In the genomic region with DNA sequence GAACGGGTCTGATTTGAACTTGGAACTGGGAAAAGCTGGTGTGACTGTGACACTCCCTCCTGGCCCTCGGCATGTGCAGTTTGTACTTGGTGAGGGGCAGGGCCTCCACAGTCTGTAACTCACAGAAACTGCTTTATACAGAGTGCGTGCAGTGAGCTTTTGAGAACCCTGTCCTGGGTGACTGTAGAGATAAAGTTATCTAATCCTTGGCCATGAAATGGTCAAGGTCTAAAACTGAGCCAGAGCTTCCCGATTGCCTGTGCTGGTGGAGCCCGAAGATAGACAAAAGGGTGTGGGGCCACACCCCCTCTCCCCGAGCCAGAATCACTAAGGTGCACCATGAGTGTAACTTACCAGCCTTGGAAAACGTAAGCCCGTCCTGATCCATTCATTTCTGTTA, we compare ENCODE assay signal across 11 mouse cellular contexts. TPM values are rescaled to one million over a fixed set of nuclear protein-coding genes. Genes with fewer than 3 reads are reported as not detected.
A peak's percentile ranks its signal among the peaks of the same experiment; 100 is the strongest.
DNase-seq lines count a peak whose midpoint lies in the region; ATAC-seq and TF ChIP-seq lines count a peak whose summit lies in the region.
"Had no signal": no experiment of that assay in that cellular context is flagged by ENCODE, and none has a peak within 500 bp of the region (broad histone marks: within the 10 kb centered on the region; RNA-seq: fewer than 3 reads in every experiment).

No protein-coding gene starts in this region.

- H3K4me1 ChIP-seq in kidney, adult 2 months (ENCODE audit: control insufficient read depth, insufficient read depth, low read length): peaks cover 48% of the 10 kb centered on the region
- peaks cover 8 to 26% of the 10 kb centered on the region in 2 experiments for H3K4me1 ChIP-seq in MEL (ENCODE audit: control insufficient read depth in 1 of 2, insufficient read depth in 2 of 2, low read length in 2 of 2)
- peaks cover 100% of the 10 kb centered on the region for H3K4me1 ChIP-seq in limb, embryonic 13.5 days

- peak; percentile 67 to 68 for TF ChIP-seq EP300 in MEL (IDR thresholded peaks at IDR 0.05; ENCODE audit: low read depth in 1 of 2, low read length in 2 of 2)

- no peaks in the 10 kb centered on the region for H3K27me3 ChIP-seq in kidney, adult 2 months (replicated peaks; ENCODE audit: control insufficient read depth, insufficient read depth, low read length)
- no peaks in the 10 kb centered on the region for H3K27me3 ChIP-seq in MEL (ENCODE audit: control insufficient read depth in 1 of 2, insufficient read depth in 2 of 2, low read length in 2 of 2)
- H3K27me3 ChIP-seq in limb, embryonic 13.5 days: no peaks in the 10 kb centered on the region
- H3K27me3 ChIP-seq: midbrain, embryonic 15.5 days had no signal

- no peaks in the 10 kb centered on the region for H3K36me3 ChIP-seq in kidney, adult 2 months (ENCODE audit: control insufficient read depth, insufficient read depth, low read length)
- H3K36me3 ChIP-seq in MEL (ENCODE audit: control insufficient read depth in 1 of 2, insufficient read depth in 2 of 2, low read length in 2 of 2): peaks cover 2 to 23% of the 10 kb centered on the region in 2 experiments; a peak in 3 of 4 replicates
- no peaks in the 10 kb centered on the region; the same call in 1 of the 2 replicates for H3K36me3 ChIP-seq in limb, embryonic 13.5 days
- H3K36me3 ChIP-seq: midbrain, embryonic 15.5 days had no signal

- 46% methylated on average over 8 of the region's 8 CpGs for WGBS in kidney, adult 2 months
- WGBS in limb, embryonic 13.5 days: 64% methylated on average over 8 of the region's 8 CpGs

- DNase-seq in kidney, adult 2 months: no peak
- DNase-seq in kidney, adult 8-10 months: no peak
- peak; percentile 81 for DNase-seq in MEL (ENCODE audit: low read depth, low spot score)
- peak; percentile 70 for DNase-seq in adrenal gland, postnatal 14 days
- no peak for DNase-seq in right cerebral cortex, postnatal 4 days
- DNase-seq in spleen, postnatal 10 days (ENCODE audit: low spot score in 2 of 2): no peak
- DNase-seq: retina, postnatal 1 day; thymus, postnatal 4 days had no signal

- no peak overlapping the region for H3K4me3 ChIP-seq in kidney, adult 2 months (ENCODE audit: insufficient read depth, low read depth, low read length)
- H3K4me3 ChIP-seq in MEL (ENCODE audit: control insufficient read depth in 1 of 2, insufficient read depth in 1 of 2, low read depth in 2 of 2, low read length in 2 of 2): no peak overlapping the region
- no peak overlapping the region for H3K4me3 ChIP-seq in limb, embryonic 13.5 days
- H3K4me3 ChIP-seq: midbrain, embryonic 15.5 days had no signal

- no peak for TF ChIP-seq CTCF in kidney, adult 2 months (conservative IDR thresholded peaks at IDR 0.05; ENCODE audit: insufficient read depth, insufficient read length, low read depth, low read length)
- no peak for TF ChIP-seq CTCF in MEL (IDR thresholded peaks at IDR 0.05 in 2 of 3, conservative IDR thresholded peaks at IDR 0.05 in 1 of 3; ENCODE audit: control insufficient read depth in 1 of 3, insufficient read depth in 1 of 3, low read depth in 2 of 3, low read length in 3 of 3, poor library complexity in 1 of 3, severe bottlenecking in 1 of 3)

- TF ChIP-seq POLR2A in kidney, adult 2 months (IDR thresholded peaks at IDR 0.05; ENCODE audit: low read depth, low read length): no peak
- no peak for TF ChIP-seq POLR2A in MEL (IDR thresholded peaks at IDR 0.05; ENCODE audit: control insufficient read depth in 1 of 2, insufficient read depth in 1 of 2, low read depth in 1 of 2, low read length in 2 of 2, poor library complexity in 1 of 2)

- H3K9me3 ChIP-seq in MEL (replicated peaks; ENCODE audit: insufficient read depth, low read length): no peaks in the 10 kb centered on the region
- no peaks in the 10 kb centered on the region for H3K9me3 ChIP-seq in limb, embryonic 13.5 days
- H3K9me3 ChIP-seq: midbrain, embryonic 15.5 days had no signal

- H3K4me2 ChIP-seq in limb, embryonic 13.5 days (replicated peaks): peak overlapping the region; percentile 36
- H3K4me2 ChIP-seq: midbrain, embryonic 15.5 days had no signal

- no peak for ATAC-seq in limb, embryonic 13.5 days (ENCODE audit: low FRiP score, low read depth)
- ATAC-seq in granulocyte monocyte progenitor cell, adult 5-6 weeks (replicated peaks; ENCODE audit: poor library complexity, severe bottlenecking): no peak
- ATAC-seq: midbrain, embryonic 15.5 days had no signal

- no peak overlapping the region for H3K9ac ChIP-seq in MEL (ENCODE audit: control insufficient read depth, low read depth, low read length, poor library complexity, severe bottlenecking)
- H3K9ac ChIP-seq in limb, embryonic 13.5 days: peak overlapping the region; percentile 39
- H3K9ac ChIP-seq: midbrain, embryonic 15.5 days had no signal

- peak overlapping the region; percentile 24; the same call in 1 of the 2 replicates for H3K27ac ChIP-seq in kidney, adult 2 months (ENCODE audit: insufficient read depth, low read depth, low read length)
- peak overlapping the region; percentile 70 for H3K27ac ChIP-seq in MEL (ENCODE audit: control insufficient read depth, low read depth, low read length)
- peak overlapping the region; percentile 90 for H3K27ac ChIP-seq in limb, embryonic 13.5 days

- H3K79me2 ChIP-seq in MEL (ENCODE audit: control insufficient read depth, insufficient read depth, low read length, poor library complexity): peaks cover 10% of the 10 kb centered on the region; the same call in 1 of the 2 replicates

- no peak for TF ChIP-seq RAD21 in MEL (IDR thresholded peaks at IDR 0.05; ENCODE audit: low read depth, low read length)

TF ChIP-seq in MEL, 35 proteins besides CTCF, POLR2A, EP300 and RAD21 (continues in another document):
- TF ChIP-seq MXI1 (IDR thresholded peaks at IDR 0.05; ENCODE audit: low read depth, low read length) (peak; percentile 43; the same call in 1 of the 2 replicates), TCF12 (IDR thresholded peaks at IDR 0.05; ENCODE audit: low read depth, low read length) (peak; percentile 67), KAT2A (conservative IDR thresholded peaks at IDR 0.05; ENCODE audit: low read depth, low read length) (no peak), MAFK (IDR thresholded peaks at IDR 0.05; ENCODE audit: borderline replicate concordance, low read depth, low read length) (no peak), CHD1 (IDR thresholded peaks at IDR 0.05; ENCODE audit: low read depth, low read length) (no peak), NRF1 (IDR thresholded peaks at IDR 0.05; ENCODE audit: insufficient read depth, low read depth, low read length, poor library complexity, severe bottlenecking) (no peak), USF1 (IDR thresholded peaks at IDR 0.05; ENCODE audit: low read depth, low read length) (no peak), UBTF (IDR thresholded peaks at IDR 0.05; ENCODE audit: borderline replicate concordance, insufficient read depth, low read depth, low read length) (no peak), GATA1 (IDR thresholded peaks at IDR 0.05; ENCODE audit: low read depth, low read length) (peak; percentile 76), POLR2AphosphoS2 (IDR thresholded peaks at IDR 0.05; ENCODE audit: low read length) (no peak), MYB (IDR thresholded peaks at IDR 0.05; ENCODE audit: low read depth, low read length) (no peak), ETS1 (IDR thresholded peaks at IDR 0.05; ENCODE audit: low read depth, low read length) (peak; percentile 51; the same call in 1 of the 2 replicates), MEF2A (IDR thresholded peaks at IDR 0.05; ENCODE audit: extremely low read depth, insufficient replicate concordance, low read depth, low read length, poor library complexity, severe bottlenecking) (no peak), ZC3H11A (IDR thresholded peaks at IDR 0.05; ENCODE audit: low read depth, low read length) (no peak), SMC3 (IDR thresholded peaks at IDR 0.05; ENCODE audit: low read depth, low read length) (no peak), MAZ (IDR thresholded peaks at IDR 0.05; ENCODE audit: low read depth, low read length) (no peak), ZNF384 (IDR thresholded peaks at IDR 0.05; ENCODE audit: low read depth, low read length) (no peak), ZMIZ1 (IDR thresholded peaks at IDR 0.05; ENCODE audit: low read depth, low read length) (no peak), CHD2 (IDR thresholded peaks at IDR 0.05; ENCODE audit: low read length) (no peak), E2F4 (IDR thresholded peaks at IDR 0.05; ENCODE audit: borderline replicate concordance, low read depth, low read length) (no peak), ELF1 (IDR thresholded peaks at IDR 0.05; ENCODE audit: low read depth, low read length) (peak; percentile 74)

RNA-seq across cellular contexts. Expression of gene Capzb, which starts 58.2 kb away (rescaled TPM):
- polyA plus RNA-seq in kidney, adult 2 months (2012; rRNA removed): 102 and 134 TPM in 2 replicates
- total RNA-seq in MEL (2012; rRNA removed): 91.2 and 103 TPM in 2 replicates
- 100 to 1,000 TPM in 1 of 2 experiments, not detected in 1; 354 TPM for polyA plus RNA-seq in MEL (2012; ENCODE audit: insufficient read depth in 1 of 2, insufficient read length in 2 of 2, low read depth in 1 of 2, low replicate concordance in 2 of 2, missing spikeins in 1 of 2)
- total RNA-seq in adrenal gland, postnatal 14 days (2021): 316 and 319 TPM in 2 replicates
- polyA plus RNA-seq in limb, embryonic 13.5 days (2015; fragmentation: Nextera tagmentation; extraction: Ambion mirVana): 396 and 406 TPM in 2 replicates
- total RNA-seq in granulocyte monocyte progenitor cell, adult 5-6 weeks (2014; fragmentation: Nextera tagmentation): 374 and 389 TPM in 2 replicates
- total RNA-seq in granulocyte monocyte progenitor cell, adult 5-6 weeks (2017): 129 and 155 TPM in 2 replicates

RNA-seq across cellular contexts. Expression of gene Pqlc2, which starts 59.6 kb away (rescaled TPM):
- 63.3 and 71.7 TPM in 2 replicates for polyA plus RNA-seq in kidney, adult 2 months (2012; rRNA removed)
- total RNA-seq in MEL (2012; rRNA removed): 5.2 and 5.3 TPM in 2 replicates
- 10 to 100 TPM in 1 of 2 experiments, not detected in 1; 12.0 TPM for polyA plus RNA-seq in MEL (2012; ENCODE audit: insufficient read depth in 1 of 2, insufficient read length in 2 of 2, low read depth in 1 of 2, low replicate concordance in 2 of 2, missing spikeins in 1 of 2)
- total RNA-seq in adrenal gland, postnatal 14 days (2021): 7.5 and 10.0 TPM in 2 replicates
- 16.9 and 18.0 TPM in 2 replicates for polyA plus RNA-seq in limb, embryonic 13.5 days (2015; fragmentation: Nextera tagmentation; extraction: Ambion mirVana)
- total RNA-seq in granulocyte monocyte progenitor cell, adult 5-6 weeks (2014; fragmentation: Nextera tagmentation): 5.4 and 7.7 TPM in 2 replicates
- 2.3 and 3.5 TPM in 2 replicates for total RNA-seq in granulocyte monocyte progenitor cell, adult 5-6 weeks (2017)

RNA-seq across cellular contexts. Expression of gene Akr7a5, which starts 59.7 kb away (rescaled TPM):
- polyA plus RNA-seq in kidney, adult 2 months (2012; rRNA removed): 245 and 280 TPM in 2 replicates
- total RNA-seq in MEL (2012; rRNA removed): 30.1 and 39.4 TPM in 2 replicates
- polyA plus RNA-seq in MEL (2012; ENCODE audit: insufficient read depth in 1 of 2, insufficient read length in 2 of 2, low read depth in 1 of 2, low replicate concordance in 2 of 2, missing spikeins in 1 of 2): 10 to 100 TPM in 1 of 2 experiments, not detected in 1; 43.2 TPM
- 61.0 and 62.5 TPM in 2 replicates for total RNA-seq in adrenal gland, postnatal 14 days (2021)
- 120 and 124 TPM in 2 replicates for polyA plus RNA-seq in limb, embryonic 13.5 days (2015; fragmentation: Nextera tagmentation; extraction: Ambion mirVana)
- 16.6 and 25.0 TPM in 2 replicates for total RNA-seq in granulocyte monocyte progenitor cell, adult 5-6 weeks (2014; fragmentation: Nextera tagmentation)
- total RNA-seq in granulocyte monocyte progenitor cell, adult 5-6 weeks (2017): 5.9 and 12.2 TPM in 2 replicates

Comparison
In these comparisons a context has a peak if more than half of its experiments do, and no peak if none do; other contexts are left out.
1. DNase-seq: peak in MEL (single experiment) and adrenal gland, postnatal 14 days (single experiment); none in kidney, adult 2 months (single experiment), kidney, adult 8-10 months (0 of 2), right cerebral cortex, postnatal 4 days (single experiment) and spleen, postnatal 10 days (0 of 2).
2. H3K27ac ChIP-seq: peak in every context shown above with its lines; median percentile 90 in limb, embryonic 13.5 days; 70 in MEL; 24 in kidney, adult 2 months.